Mouse (Mus musculus) testis, postnatal 14 days (tissue): Measurements from ENCODE around the gene Lyst.
"Not testable (repeated sequence)": the region's sequence is repeated elsewhere in the genome, so short reads cannot be mapped to it uniquely, and the experiment has no call there.

ENCODE experiments used
- DNase-seq: peaks from one replicate; pipeline ENCODE4 v3.0.0; 2021; ENCODE audit warnings: low spot score

Lyst gene

DNA sequence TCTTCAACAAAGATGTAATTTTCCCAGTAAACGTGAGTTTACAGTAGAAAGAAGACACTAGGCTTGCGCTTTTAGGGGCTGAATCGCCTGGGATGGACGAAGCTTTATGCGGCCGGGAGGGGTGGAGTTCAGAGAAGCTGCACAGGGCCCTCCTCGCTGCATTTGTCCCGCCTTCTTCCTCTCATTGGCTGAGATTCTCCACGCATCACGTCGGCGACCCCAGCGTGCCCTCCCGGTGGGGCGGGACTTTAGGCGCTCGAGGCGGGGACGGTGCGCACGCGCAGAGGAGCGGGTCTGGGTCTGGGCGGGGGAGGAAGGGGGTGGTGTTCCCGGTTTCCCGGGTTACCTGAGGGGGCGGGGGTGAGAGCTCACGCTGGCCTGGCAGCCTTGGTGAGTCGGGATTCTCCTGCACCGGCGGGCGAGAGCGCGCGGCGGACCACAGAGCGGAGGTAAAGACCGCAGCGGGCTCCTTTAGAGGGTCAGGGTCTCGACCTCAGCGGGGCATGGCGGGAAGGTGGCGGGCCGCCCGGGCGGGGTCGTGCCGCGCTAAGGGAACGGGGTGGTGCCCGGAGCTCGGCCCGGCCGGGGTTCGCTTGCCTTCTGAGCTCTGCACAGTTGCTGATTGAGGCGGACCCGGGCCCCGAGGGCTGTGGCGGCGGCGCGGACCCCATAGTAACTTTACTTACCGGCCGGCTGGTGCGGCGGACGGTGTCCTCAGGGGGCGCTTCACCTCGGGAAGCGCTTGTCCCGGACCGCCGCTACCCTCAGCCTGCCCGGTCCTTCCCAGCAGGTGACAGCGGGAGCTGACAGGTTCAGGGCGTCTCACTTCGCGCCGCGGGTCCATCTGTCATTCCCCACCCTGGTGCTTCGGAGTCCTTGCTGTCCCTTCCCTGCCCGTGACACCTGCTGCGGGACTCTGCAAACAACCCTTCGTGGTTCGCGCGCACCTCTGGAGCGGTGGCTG, at the start of gene Lyst:
TSS of gene Lyst (plus strand) at position 350 of the 964 bp plus-strand sequence.
- DNase-seq, result peak; percentile 99

DNA sequence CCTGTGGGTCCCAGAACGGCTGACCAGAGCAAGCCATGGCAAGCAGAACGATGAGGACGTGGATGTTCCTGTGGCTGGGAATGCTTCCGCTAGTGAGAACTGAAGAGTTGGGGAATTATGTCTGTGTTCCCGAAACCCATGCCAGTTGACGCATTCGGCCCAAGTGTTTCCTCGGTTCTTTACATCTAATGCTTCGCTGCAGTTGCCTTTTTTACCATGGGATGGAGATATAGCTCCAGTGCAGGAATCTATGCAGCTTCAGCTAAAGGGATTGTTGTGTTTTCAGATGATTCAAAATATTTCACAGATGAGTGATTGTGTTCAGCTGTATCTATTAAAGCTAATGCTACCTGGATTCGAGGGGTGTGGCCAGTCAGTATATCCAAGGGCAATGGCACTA, 47.1 kb upstream of the Lyst start:
- not testable (repeated sequence) for DNase-seq

DNA sequence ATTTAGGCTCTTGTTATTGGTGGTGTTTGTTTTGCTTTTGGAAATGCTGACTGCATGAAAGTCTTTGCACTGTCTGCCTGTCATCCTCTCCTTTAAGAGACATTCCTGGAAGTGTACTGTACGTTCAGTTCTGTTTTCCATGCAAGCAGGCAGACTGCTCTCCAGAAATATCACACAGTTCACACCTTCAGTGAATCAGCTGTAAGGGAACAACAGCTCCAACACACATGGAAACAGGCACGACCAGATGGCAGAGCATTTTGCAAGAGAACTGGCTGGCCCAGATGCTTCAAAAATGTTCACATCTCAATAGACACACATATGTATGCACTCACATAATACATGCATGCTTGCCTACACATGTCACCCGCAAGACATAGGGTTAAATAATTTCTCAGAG, 43.4 kb upstream of the Lyst start:
- DNase-seq, result no peak

DNA sequence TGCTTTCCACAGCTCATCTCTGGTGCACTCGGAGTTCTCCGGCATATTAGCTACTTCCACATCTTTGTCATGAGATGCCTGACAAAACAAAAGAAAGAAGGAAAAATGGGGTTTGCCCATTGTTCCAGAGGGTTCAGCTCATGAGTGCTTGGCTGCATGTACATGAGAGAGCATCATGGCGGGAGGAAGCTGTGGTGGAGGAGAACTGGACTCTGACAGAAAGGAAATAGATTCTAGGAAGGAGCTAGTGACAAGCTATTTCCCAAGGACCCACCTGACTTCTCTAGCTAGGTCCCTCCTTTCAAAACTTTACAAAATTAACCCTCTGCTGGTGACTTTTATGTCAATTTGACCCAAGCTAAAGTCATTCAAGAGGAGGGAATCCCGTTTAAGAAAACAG, 42.3 kb upstream of the Lyst start:
- DNase-seq, result no peak

DNA sequence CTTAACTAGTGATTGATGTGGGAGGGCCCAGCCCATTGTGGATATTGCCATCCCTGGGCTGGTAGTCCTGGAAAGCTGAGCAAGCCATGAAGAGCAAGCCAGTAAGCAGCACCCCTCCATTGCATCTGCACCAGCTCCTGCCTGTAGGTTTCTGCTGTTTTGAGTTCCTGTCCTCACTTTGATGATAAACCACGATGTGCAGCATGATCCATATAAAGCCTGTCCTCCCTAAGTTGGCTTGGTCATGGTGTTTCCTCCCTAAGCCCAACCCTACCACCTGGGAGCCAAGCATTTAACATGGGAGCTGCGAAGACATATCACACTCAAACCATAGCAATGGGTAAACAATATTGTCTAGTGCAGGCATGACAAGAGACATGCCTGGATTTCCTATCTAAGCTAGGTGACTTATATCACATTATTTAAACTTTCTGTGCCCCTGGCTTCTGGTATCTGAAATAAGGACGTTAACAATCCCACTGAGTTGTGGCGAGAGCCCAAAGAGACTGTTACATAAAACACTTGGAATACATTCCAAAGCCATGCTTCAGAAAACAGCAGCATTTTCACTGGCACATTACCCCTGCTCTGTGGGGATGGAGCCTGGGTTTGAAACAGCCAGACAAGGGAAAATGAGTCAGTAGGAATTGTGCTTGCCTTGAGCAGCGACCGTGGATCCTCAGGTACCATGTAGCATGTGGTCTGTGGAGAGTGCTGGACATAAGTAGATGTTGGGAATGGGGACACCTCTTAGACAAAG, 41.6 kb upstream of the Lyst start:
- DNase-seq, result no peak

DNA sequence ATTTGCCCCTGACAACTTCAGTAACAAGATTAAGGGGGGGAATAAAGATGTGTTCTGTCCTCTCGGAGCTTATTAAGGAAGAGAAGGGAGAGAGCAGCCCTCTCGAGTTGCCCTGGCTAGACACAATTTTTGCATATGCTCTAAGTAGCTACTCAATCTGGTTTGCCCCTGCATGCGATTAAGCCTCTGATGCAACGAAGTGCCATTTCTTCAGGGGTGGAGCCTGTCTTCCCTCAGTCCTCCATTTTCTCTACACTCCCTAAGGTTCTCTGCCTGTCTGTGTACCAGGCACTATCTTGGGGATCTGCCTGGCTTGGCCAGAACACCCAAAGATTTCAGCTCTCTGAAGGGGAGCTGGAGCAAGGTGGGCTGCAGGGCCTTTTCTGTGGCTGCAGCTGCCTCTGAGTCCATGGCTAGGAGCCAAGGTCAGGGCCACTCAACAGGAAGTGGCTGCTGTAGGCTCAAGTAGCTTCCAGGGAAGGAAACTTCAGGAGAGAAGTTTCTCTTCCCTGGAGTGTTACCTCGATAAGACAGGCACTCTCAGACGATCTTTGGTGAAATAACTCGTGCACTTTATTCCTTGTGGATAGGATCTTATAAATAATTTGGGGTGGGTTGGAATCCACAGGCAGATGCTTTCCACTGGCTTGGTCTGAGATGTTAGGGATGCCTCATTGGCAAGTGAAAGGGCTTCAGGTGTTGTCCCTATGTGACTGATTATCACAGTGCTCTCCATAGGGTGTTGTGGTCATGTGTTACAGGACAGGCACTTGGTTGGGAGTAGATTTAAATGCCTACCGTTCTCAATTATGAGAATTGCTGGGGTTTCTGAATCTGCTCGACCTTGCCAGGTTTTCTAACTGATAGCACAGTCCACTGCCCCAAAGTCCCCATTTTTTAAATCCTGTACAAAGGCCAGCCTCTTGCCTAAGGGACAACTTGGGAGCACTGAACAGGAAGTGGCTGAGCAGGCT, 40.2 kb upstream of the Lyst start:
- DNase-seq, result no peak

DNA sequence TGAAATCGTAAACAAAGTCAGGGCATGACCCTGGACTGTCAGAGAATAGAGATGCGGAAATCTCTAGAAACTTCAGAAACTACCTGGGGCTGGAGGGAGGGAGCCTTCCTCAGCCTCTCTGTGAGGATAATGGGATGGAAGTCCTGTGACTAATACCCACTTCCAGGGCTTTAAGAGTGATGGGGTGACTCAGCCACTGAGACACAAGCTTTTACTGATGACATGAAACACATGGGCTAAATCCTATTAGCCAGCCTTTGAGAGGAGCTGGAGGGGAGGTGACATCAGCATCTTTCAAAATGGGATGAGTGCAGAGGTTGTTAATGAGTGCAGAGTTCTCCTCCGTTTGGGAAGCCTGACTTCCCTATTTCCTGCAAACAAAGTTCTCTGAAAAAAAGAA, 38.2 kb upstream of the Lyst start:
- DNase-seq, result no peak

DNA sequence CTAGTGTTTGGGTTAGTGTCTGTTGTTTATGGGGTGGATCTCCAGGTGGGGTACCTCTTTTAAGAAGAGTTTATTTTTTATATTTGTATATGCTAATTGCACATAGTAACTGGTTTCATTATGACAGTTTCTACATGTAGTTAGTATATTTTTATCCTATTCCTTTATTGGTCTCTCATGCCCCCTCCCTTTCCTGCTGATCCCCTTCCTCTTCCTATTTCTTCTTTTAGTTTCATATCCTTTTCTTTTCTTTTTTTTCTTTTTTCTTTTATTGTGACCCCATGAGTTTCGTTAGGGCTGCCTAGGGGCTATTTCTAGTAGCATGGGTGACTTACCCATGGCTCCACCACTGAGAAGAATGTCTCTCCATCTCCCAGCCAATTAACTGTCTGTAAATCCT, 36.5 kb upstream of the Lyst start:
- no peak for DNase-seq

DNA sequence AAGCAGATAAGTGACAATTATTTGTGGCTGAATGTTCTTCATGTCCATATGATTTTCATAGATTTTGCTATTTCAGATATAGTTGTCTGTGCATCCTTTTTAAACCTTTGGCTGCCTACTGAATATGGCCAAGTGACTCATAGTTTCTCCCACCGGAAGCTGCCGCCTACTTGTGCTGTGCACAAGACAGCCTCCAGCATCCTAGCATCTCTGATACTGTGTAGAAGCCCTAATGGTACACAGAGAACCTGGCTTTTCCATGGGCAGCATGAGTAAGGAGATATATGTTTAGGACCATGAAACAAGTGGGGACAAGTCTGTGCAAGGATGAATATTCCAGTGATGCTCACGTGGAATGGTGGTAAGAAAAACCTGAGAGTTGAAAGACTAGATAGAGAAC, 35.0 kb upstream of the Lyst start:
- DNase-seq, result peak; percentile 24

DNA sequence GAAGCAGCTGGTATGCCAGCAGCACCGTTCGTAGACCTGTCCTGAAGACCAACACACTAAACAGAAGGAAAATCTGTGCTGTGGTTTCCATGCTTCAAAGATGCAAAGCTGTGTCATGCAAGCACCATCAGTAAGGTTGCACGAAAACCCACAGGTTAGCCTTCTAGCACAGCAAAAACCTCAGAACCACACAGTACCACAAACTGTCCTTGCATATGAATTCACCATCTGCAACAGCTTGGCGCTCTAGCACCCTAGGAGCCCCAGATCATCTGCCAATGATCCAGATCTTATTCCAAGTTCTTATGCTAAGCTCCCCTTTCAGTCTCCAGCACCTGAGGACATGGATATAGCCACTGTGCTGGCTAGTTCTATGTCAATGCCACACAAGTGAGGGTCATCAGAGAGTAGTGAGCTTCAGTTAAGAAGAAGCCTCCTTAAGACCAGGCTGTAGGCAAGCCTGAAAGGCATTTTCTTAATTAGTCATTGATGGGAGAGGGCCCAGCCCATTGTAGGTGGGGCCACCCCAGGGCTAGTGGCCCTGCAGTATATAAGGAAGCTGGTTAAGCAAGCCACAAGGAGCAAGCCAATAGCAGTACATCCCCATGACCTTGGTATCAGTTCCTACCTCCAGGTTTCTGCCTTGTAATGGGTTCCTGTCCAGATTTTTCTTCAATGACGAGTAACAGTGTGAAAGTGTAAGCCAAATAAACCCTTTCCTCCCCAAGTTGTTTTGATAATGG, 33.0 kb upstream of the Lyst start:
- no peak for DNase-seq

DNA sequence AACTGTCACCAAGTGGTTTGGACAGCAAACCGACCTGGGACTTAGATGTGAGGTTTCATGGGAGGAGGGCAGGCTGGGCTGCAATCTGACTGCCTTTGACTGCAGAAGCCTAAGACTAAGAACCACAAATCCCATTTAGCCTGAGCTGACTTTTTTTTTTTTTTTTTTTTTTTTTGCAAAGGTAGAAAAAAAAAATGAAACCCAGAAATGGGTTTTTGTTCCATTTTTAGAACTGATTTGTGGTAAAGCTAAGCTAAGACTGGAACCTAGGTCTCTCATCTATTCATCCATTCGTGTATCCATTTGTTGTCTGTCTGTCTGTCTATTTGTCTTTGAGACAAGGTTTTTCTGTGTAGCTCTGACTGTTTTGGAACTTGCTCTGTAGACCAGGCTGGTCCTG, 31.9 kb upstream of the Lyst start:
- no peak for DNase-seq

DNA sequence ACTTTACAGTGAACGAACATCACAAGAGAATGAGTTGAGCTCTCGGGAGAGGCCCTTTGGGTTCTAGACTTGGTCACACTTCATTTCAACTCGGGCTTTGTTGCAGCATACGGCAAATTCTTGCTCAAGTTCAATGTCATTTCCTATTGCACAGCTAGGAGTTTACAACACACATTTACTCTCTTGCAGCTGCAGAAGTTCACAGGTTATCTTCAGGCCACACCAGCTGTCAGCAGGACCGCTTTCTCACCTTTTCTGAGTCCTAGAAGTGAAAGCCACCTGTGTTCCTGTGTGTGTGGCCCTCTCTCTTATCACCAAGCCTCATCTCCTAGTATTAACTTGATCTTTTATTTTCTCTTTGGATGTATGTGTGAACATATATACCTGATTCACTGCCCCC, 31.3 kb upstream of the Lyst start:
- DNase-seq, result no peak

DNA sequence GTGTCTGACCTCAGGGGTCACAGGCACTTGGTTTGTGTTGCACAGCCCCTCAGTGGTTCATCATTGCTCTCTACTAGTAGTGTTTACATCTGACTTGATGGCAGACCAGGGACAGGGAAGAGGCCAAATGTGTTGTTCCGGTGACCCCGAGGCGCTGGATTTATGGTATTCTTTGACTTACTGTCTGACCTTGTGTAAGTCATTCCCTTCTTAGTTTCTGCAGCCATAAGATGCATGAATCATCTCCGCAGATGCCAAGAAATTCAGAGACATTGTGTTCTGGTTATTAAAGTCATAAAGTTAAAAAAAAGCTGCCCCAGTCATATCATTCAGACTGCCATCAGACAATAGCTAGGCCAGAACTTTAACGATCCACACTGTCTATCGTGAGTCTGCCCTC, 27.6 kb upstream of the Lyst start:
- no peak for DNase-seq

DNA sequence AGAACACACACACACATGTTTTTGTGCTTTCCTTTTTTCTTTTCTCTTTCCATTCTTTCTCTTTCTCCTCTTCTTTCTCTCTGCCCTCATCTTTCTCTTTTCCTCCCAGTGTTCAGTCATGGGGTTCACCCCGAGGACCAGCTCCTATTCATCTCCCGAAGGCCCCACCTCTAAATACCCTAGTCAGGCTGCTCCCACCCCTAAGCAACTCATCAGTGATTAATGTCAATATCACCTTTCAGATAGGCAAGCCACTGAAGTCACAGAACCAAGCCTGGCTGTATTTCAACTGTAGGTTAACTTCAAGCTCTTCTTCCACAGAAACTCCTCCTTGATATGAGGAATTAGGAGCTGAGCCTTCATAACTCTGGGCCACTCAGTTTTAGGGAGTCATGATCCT, 26.1 kb upstream of the Lyst start:
- no peak for DNase-seq

DNA sequence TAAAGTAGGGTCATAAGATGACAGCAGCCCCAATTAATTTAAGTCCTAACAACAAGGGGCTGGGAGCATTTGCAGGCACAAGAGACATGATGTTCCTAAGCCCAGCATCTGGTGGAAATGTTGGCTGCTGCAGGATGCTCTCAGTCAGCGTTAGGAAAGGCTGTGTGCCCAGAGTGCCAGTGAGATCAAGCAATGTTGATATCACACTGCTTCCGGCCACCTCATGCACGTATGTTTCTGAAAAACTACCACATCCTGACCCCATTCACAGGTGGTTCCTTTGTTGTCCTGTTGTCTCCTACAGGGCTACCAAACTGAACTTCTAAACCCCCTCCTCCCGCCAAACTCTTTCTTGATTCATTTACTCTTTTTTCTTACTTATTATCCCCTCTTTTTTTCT, 25.7 kb upstream of the Lyst start:
- DNase-seq, result no peak

DNA sequence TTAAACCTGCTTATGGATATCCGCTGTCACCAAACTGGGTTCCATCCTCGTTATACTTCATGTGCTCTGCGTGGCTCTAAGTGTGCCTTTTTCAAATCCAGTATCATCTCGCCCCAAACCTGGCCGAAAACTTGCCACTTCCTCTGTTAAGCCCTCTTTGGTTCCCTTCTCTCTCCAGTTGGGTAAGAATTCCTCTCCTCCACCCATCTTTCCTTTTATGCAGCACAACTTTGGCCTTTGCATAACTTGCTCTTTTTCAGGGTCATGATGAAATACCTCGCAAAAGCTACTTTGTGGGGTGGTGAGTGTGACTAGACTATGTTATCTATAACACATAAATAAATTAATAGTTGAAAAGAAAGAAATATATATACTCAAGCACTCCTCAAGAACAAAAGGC, 22.6 kb upstream of the Lyst start:
- no peak for DNase-seq

DNA sequence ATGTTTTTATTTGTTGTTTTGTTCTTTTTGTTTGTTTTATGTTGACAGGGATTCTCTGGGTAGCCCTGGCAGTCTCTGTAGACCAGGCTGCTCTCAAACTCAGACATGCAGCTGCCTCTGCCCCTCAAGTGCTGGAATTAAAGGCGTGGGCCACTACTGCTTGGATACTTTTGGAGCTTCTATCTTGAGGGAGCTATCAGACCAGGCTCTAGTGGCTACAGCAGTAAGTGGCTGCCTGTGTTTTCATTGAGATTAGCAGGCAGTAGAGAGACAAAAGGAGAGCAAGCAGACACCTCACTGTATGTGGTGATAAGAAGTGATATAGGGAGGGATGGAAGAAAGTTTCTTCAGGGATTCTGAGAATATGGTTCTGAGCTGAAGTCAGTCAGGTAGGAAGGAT, 21.4 kb upstream of the Lyst start:
- DNase-seq, result no peak

DNA sequence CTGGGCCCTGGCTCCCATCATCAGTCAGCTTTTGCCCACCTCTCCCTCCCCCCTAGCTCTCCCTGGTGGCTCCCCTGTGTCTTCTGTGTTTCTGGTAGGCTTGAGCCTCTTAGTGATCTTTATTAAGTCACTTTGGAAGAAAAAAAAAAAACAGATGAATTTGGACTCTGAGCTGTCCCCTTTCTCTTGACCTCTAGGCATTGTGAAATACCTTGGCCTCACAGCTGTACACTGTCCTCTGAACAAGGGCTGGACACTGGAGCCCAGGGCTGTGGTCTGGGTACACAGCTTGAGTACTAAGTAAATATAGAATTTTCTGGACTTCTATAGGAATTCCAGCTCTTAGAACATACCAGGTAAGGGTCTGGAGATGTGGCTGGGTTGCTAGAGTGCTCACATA, 20.6 kb upstream of the Lyst start:
- no peak for DNase-seq

DNA sequence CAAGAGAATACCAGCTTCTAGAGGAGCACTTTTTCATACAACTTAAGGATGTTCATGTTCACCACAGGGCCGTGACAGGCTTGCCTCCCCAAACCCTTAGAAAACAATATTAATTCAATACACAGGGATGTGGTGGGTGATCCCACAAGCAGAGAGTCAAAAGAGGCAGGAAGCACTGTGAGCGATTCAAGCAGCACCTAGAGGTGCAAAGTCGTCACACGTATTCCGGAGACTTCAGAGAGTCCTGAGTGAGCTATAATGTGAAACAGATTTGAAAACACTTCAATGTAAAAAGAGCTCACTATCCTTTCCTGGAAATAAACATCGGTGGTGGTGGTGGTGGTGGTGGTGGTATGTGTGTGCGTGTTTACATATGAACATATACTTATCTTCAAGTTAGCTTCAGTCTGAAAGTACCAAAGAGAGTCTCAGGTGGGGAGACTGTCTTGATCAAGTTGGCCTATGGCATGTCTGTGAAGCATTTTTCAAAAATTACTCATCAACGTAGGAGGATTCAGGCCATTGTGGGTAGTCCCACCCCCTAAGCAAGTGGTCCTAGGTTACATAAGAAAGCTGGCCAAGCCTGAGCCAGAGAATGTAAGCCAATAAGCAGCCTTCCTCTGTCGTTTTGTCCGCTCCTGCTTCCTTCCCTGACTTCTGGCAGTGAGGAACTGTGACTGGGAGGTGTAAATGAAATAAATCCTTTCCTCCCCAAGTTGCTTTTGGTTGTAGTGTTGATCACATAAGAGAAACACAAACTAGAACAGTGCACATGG, 17.9 kb upstream of the Lyst start:
- DNase-seq, result no peak

DNA sequence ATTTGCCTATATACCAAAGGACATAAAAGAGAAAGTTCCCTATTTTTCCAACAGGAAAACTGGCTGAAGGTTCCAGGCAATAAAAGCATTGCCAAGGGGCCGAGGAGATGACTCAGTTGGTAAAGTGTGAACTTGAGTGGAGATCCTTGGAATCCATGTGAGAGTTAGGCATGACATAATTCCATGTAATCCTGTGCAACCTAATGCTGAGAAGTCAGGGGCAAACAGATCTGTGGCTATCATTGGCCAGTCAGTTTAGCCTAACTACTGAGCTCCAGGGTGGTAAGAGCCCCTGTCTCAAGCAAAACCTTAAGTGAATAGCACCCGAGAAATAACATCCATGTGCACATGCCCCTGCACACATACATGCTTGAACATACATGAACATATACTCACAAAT, 17.3 kb upstream of the Lyst start:
- DNase-seq, result no peak
